Mouse (Mus musculus): ENCODE measurements around the gene Enthd1. TPM values are rescaled to one million over a fixed set of nuclear protein-coding genes. Genes with fewer than 3 reads are reported as not detected.
"Not testable (repeated sequence)": the region's sequence is repeated elsewhere in the genome, so short reads cannot be mapped to it uniquely, and the experiment has no call there.

Enthd1 gene
- total RNA-seq, 2 experiments from 2014 or later: not detected

DNA sequence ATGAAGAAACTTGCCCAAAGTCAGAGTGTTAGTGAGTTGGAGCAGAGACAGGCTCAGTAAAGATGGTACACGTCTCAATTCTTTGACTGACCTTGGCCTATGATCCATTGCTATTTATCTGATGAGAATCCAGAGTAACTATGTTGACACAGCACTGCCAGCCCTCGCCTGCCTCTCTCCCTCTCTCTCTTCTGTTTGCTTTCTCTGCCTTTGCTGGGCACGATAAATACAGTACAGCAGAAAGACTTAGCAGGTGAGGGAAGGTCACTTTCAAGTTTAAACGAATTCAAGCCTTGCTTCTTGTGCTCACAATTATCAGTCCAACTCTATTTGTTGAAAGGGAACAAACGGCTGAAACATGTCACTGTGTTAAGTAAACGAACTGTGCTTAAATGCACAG is 19.5 kb downstream of the Enthd1 start:
- no peak for ATAC-seq (replicated peaks; ENCODE audit: low FRiP score, poor library complexity, severe bottlenecking)

DNA sequence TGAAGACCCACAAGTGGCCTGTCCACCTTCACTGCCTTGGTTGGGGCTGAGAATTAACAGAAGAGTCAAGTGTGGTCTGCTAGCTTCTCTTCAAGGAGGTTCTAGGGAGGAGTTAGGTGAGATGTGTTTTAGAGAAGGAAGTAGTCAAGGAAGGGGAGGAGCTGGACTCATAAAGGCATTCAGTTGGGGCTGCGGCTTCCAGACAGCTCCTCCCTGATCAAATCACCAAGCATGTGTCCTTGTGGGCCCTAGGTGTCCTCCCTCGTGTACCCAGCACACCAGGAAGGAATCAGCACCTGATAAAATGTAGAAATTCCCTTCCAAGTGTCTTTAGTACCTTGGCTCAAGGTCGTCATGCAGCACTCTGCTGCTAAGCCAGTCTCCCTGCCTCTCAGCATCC is 20.8 kb downstream of the Enthd1 start:
- 0 out of 2 replicates have a peak, but pooled peaks have one; percentile 12 for ATAC-seq (replicated peaks; ENCODE audit: low FRiP score, poor library complexity, severe bottlenecking)

DNA sequence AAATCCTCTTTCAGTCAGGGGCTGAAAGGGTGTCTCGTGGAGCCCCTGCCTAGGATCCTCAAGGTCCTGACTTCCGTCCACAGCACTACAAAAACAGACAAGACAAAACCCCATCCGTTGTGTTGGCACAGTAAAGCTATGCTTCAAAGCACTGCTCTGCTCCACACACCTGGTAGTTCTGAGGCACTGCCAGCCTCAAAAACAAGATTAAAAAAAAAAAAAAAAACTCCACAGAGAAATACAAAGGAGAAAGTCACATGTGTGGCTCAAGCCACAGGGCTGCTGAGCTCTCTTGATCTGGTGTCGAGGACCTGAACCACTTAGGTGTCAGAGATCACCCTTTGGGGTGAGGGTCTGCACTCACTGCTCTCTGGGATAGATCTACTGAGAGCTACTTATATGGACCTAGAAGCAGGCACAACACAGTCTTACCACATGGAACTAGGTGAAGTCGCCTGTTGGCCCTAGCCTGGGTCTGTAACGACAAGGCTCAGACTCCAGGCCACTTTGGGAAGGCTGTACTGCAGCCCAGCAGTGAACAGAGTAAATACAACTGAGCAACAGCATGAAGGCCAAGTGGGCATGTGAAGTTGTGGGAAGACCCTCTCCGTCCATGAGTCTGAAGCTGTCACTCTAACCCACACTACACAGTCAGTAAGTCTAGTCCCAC is 26.1 kb downstream of the Enthd1 start:
- no peak for ATAC-seq (replicated peaks; ENCODE audit: low FRiP score, poor library complexity, severe bottlenecking)

DNA sequence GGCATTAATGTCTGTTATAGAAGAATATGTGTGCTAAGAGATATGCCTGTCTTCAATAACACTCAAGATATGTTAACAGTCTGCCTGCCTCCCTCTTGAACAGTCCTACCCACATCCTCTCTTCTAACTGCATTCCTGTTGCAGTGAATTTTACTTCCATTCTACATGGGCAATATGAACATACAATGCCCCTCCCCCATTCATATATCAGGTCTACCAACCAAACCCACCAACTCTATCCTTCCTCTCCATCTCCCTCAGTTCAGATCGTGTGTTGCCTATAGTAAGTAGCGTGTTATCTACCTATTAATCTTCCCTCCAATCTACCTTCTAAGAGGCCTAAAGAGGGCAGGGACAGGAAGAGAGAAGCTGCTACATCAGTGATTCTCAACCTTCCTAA is 26.9 kb downstream of the Enthd1 start:
- ATAC-seq (replicated peaks; ENCODE audit: low FRiP score, poor library complexity, severe bottlenecking): no peak

DNA sequence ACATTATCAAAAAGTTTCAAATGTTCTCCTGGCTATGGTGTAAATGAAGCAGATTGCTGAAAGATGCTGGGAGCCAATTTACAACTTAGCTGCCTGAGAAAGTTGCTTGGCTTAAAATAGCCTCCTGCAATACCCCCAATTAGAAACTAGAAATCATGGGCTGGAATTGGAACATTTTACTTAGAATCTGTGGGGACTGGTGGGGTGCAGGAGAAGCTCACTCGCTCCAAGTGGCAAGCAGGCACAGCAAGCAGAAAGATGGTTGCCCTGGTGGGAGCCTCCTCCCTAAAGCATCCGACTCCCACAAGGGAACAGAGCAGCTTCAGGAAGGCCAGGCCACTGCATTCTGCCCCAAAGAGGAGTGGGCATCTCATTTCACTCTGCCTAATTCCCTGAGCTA is 28.9 kb downstream of the Enthd1 start:
- ATAC-seq (replicated peaks; ENCODE audit: low FRiP score, poor library complexity, severe bottlenecking): no peak

DNA sequence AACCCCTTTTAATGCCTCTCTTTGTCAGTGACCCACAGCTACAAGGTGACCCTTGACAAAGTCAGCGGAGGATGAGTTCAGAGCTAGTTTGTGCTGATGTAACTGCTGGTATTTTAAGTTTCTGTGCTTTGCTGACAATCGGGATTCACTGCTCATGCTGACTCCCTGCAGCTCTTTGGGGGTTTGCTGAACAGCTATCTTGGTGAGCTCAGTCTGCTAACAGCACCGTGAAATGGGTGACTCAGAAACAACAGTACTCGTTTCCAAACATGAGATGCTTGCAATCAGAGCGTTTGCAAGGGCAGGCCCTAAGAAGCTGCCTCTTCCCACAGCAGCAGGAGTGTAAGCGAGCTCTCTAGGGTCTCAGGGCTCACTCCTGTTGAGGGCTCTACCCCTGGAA is 31.7 kb downstream of the Enthd1 start:
- no peak for ATAC-seq (replicated peaks; ENCODE audit: low FRiP score, poor library complexity, severe bottlenecking)

DNA sequence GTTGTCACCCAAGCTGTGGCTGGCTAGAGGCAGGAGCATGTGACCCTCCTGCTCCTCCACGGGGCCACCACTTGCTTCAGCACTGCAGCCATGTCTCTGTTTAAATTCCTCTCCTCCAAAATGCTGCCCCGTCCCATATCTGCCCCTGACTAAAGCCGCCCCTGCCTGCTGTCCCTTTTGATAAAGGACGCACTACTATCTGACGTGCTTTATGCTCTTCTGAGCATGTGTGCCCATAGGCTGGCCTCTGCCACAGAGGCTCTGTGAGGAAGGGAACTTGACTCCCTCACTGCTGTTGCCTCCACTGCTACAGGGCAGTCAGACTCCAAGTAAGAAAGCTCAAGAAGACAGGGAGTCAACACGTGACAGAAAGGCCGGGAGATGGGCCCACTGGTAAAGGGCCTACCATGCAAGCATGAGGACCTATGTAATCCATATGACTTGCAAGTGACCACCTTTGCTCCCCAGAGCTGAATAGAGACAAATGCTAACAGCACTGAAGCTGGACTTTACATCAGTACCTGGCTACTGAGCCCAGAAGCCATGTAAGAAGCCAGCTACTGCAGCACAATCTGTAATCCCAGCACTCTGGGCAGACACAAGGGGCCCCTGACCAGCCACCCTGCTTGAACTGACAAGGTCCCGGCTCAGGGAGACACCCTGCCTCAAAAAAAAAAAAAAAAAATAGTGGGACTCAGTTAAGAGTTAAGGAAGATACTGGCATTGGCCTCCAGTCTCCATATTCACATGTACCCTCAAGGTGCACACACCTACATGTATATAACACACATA is 32.5 kb downstream of the Enthd1 start:
- peak; percentile 85 for ATAC-seq (replicated peaks; ENCODE audit: low FRiP score, poor library complexity, severe bottlenecking)

DNA sequence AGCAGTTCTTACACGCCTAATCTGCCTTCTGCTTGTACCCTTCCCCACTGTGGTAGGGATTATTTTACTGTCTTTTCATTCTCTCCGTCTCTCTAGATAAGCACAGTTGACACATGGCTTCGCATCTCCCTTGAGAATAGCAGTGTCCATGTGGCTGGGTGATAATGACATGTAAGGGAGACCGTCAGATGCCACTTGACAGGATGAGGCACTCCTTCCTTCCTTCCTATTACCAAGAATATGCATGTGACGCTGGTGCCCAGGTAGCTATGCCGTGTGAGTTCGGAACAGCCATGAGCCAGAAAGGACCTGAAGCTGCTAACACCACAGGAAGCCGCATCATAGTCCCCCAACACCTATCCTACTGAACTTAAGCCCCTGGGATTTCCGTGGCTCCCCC is 33.9 kb downstream of the Enthd1 start:
- peak; percentile 46 for ATAC-seq (replicated peaks; ENCODE audit: low FRiP score, poor library complexity, severe bottlenecking)

DNA sequence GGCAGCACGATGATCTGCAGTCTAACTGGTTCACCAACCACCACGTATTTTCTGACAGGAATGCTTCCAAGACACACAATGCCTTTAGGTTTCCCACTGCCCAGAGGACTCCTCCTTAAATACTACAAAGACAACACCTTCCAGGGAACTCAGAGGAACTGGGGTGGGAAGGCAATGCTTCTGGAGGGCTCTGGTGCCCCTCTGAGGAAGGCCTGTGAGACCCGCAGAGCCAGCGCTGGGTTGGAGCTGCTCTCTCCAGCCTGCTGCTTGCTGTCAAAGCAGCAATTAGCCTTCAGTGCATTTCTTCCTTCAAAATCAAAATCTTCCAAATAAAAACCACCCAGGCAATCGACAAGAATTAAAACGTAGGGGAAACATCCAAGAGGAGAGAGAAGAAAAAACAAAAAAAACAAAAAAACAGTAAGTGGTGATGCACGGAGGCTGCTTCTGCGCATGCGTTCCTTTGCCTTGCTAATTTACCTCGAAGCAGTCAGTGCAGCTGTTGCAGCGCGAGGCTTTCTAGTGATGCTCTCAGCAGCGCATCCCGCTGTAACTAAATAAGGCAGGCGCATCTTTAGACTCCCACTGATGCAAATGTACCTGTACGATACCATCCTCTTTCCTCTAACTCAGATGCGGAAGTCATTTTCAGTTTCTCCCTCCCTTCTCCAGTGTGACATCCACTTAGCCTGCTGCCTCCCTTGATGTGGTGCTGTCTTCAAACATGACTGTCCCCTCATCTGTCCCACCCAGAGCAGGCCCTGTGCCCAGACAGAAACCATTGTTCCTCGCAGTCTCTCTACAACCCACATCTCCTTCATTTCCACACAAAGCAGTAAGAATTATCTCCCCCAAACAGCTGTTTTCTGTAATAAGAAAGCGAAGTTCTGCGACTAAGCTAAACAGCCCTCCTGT is 34.7 kb downstream of the Enthd1 start:
- ATAC-seq (replicated peaks; ENCODE audit: low FRiP score, poor library complexity, severe bottlenecking): no peak

DNA sequence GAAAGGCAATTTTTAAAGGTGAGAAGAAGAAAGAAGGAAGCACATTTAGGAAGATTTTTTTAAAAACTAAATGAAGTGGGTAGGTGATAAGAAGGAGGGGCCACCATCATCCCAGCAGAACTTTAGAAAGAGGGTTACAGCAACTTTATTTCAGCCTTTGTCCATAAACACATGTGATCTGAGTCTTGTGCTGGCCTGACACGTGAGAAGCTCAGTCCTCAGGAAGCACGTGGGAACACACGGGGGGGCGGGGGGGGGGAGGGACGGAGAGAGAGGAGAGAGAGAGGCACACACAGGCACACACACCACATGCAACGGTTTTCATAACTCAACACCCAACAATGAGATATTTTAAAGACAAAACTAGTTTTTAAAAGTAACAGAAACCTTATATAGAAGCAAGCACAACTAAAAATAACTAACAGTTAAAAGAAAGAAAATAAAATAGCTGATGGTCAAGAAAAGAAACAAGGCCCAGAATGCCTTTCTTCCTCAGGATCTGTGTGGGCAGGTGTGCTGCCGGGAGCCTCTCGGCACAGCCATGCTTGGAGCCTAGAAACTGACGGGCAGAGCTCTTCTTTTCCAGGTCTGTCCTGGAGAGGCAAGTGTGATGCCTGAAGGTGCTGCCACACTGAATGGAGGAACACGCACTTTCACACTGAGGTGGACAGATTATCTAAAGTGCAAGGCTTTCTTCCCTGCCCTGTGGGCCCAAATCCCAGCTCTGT is 43.1 kb downstream of the Enthd1 start:
- no peak for ATAC-seq (replicated peaks; ENCODE audit: low FRiP score, poor library complexity, severe bottlenecking)

DNA sequence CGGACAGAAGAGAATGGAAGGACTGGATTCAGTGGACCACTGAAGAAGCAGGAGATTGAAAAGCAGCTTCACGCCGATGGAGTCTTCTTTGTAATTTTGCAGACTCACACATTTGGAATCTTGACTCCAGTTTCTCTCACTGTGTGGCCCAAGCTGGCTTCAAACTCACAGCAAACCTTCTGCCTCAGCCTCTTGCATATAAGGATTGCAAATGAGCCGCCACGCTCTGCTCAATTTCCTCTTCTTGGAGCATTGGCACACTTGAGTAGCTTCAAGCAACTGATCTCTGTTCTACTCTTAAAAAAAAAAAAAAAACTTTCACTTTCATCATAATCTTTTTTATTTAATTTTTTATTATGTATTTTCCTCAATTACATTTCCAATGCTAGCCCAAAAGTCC is 45.0 kb downstream of the Enthd1 start:
- no peak for ATAC-seq (replicated peaks; ENCODE audit: low FRiP score, poor library complexity, severe bottlenecking)

DNA sequence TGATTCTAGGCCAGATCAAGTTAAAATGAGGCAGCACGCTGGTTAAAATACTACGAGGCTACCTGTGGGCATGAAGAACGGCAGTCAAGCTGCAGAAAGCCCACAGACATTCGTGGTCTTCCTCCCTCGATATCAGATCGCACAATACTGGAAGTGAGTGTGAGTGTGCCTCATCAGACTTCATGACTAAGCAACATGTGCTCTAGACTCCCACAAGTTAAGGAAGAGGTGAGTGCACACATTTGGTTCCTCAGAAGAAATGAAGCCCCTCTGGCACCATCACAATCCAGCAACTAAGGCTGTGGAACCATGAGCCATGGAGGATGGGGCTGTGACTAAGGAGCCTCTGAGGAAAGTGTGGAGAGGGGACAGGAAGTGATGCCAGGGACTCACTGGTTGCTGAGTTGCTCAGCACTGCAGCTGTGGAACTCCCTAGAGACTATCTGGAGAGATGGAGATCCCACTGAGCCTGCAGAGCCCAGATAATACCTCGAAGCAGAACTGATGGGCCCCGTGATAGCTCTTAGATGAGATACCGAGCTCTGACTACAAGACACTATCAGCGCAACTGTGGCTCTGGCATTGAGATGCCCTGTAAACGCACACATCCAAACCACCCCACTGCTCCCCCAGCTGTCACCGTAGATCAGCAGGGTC is 46.3 kb downstream of the Enthd1 start:
- no peak for ATAC-seq (replicated peaks; ENCODE audit: low FRiP score, poor library complexity, severe bottlenecking)

DNA sequence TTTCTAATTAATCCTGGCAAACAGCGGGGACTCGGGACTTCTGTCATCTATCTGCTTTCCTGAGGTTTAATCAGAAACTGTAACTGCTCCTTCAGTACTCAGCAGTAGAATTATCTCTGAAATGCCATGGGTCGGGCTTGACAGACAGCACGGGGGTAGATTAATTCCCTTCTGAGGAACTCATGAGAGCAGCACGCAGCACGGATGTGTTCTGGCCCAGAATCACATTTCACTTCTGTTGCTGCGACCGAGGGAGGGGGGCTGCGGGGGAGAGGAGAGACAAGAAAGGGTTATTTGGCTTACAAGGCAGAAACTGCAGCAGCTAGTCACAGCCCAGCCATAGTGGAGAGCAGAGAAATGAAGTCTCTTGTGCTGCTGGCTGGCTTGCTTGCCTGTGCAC is 47.0 kb downstream of the Enthd1 start:
- ATAC-seq (replicated peaks; ENCODE audit: low FRiP score, poor library complexity, severe bottlenecking): no peak

DNA sequence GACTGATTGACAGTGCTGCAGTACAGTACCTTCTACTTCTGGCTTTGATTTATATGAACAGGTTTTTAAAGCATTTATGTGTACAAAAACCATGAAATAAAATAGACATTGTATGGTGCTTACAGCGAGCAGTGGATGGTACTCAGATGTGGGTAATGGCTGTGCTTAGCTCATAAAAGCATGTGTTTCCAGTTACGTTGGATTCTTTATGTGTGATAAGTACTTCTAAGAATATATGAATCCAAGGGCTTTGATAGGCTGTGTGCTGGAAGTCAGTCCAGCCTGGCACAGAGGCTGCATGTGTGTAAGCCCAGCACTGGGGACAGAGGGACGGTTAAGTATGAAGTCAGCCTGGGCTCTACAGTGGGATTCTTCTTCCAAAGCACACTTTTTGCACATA is 48.4 kb downstream of the Enthd1 start:
- no peak for ATAC-seq (replicated peaks; ENCODE audit: low FRiP score, poor library complexity, severe bottlenecking)

DNA sequence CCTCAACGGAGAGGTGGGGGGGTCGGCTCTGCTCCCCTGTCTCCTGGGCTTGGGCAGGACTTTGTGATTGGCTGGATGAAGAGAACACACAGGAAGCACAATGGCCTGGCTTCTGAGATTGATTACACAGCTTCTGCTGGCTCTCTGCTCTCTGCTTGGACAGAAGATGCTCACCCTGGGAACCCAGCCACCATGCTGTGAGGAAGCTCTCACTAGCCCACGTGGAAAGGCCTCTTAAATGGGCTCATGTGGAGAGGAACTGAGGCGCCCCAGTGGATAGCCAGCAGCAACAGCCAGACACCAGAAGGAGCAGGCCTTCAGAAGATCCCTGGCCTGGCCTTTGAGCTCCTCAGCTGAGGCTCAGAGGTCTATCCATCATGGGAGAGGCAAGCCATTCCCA is 59.9 kb downstream of the Enthd1 start:
- no peak for ATAC-seq (replicated peaks; ENCODE audit: low FRiP score, poor library complexity, severe bottlenecking)

DNA sequence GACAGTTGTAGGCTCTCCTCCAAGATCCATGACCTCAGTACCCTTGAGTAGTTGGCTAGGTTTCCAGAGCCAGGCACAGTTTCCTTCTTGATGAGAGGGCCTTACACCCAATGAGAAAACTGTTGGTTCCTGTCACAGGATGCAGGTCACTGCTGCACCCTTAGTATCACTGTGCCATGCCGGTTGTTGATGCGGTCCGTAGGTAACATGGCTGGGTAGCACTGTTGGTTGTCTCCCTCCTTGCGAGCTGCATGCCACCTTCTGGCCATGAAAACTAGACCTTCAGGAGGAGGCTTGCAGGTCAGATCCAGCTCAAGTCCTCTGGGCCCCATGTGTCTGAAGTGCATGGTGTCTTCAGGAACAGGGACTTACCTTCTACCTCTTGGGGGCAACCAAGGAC is 61.8 kb downstream of the Enthd1 start:
- ATAC-seq (replicated peaks; ENCODE audit: low FRiP score, poor library complexity, severe bottlenecking): not testable (repeated sequence)

DNA sequence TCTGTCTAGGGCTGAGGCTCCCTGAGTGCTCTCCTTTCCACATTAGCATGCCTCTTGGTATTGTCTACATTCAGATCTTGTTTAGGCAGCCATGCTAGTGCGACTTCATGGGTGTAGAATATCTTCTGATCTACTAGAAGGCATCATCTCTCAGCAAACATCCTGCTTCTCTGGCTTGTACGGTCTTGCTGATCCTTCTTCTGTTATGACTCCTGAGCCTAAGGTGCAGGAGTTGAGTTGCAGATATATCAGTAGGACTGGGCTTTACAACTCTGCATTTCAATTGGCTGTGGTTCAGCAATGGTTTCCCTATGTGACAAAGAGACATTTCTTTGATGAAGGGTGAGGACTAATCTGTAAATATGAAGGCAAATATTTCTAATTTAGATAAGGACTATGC is 62.2 kb downstream of the Enthd1 start:
- no peak for ATAC-seq (replicated peaks; ENCODE audit: low FRiP score, poor library complexity, severe bottlenecking)

DNA sequence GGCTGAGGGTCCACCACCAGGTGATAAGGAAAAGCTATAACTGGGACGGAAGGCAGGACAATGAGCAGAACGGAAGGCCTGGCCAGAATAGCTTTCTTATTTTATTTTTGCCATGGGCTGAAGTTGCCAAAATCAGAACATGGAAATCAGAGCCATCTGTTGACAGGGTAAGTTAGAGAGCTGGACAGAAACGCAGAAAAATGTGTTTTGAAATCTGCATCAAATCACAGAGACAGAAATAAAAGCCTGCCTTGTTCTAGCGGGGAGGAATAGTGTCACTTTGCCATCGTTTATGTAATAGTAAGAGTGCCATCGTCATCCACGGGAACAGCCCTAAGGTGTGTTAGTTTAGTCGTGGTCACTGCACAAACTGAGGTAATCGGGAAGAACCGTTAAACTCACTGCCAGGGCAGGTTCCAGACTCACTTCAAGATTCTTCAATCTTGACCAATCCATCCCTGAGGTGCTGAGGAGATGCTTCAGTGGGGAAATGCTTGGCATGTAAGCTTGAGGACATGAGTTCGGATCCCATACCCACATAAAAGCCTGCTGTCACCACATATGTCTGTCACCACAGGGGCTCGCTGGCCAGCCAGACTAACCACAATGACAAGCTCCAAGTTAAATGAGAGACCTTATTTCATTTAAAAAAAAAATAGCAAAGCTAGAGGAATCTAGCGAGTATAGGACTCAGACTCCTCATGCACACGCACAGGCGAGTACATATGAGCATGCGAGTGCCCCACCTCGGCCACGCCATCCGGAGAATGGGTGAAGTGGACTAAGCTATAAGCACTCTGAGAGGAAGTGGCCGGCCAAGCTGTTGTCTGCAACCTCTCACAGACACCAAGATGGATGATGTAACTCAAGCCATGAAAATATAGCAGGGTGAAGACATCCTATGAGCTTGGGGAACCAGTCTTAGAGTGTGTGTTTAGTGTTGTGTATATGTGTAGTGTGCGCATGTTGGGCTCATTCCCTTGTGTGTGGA is 63.6 kb downstream of the Enthd1 start:
- ATAC-seq (replicated peaks; ENCODE audit: low FRiP score, poor library complexity, severe bottlenecking): no peak
